Mouse (Mus musculus): ENCODE measurements around the gene Apoh.

DNA sequence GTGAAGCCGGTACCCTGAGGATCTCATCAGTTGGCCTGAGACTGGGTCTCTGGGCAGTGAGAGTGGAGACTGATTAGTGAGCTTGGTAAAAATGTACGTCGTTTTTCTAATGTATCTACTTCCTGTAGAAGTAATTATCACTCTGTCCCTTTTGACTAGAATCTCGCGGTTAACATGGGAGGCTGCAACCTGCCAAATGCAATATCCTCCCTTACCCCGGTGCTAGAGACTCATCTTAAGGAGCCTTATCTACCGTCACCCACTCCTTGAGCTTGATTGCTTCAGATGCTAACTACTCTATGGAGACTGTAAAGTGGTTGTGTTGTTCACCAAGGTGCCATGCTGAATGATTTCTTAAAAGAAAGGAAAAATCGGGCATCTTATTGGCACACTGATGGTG, 1.4 kb upstream of the Apoh start:
- TF ChIP-seq CTCF (IDR thresholded peaks at IDR 0.05) (no peak), EP300 (IDR thresholded peaks at IDR 0.05) (no peak)

Data from lung, postnatal 0 days (tissue).